8 mouse cellular contexts compared by ENCODE assay signal in the genomic region with DNA sequence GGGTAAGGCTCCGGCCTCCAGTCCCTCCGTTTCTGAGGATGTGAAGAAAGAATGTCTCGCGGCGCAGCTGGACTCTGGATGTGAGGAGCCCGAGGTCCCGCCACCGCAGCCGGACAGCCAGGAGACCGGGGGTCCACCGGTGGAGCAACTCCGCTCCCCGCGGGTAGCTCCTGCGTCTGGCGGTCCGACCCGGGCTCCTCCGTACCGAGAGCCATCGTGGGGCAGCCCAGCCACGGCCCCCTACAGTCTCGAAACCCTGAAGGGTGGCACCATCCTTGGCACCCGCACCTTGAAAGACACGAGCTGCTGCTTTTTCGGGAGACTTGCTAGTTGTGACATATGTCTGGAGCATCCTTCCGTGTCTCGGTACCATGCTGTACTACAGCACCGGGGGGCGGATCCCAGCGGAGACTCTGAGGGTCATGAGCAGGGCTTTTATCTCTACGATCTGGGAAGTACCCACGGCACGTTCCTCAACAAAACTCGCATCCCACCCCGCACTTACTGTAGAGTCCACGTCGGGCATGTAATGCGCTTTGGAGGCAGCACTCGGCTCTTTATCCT. TPM values are rescaled to one million over a fixed set of nuclear protein-coding genes. Genes with fewer than 3 reads are reported as not detected.
A peak's percentile ranks its signal among the peaks of the same experiment; 100 is the strongest.
DNase-seq lines count a peak whose midpoint lies in the region; ATAC-seq and TF ChIP-seq lines count a peak whose summit lies in the region.

No protein-coding gene starts in this region.

- H3K4me1 ChIP-seq in lung, embryonic 15.5 days: peaks cover 16% of the 10 kb centered on the region
- peaks cover 7% of the 10 kb centered on the region for H3K4me1 ChIP-seq in cortical plate, adult 2 months (ENCODE audit: control insufficient read depth, insufficient read depth, low read length)
- peaks cover 27% of the 10 kb centered on the region for H3K4me1 ChIP-seq in hindbrain, embryonic 14.5 days (replicated peaks; ENCODE audit: control insufficient read depth, insufficient read depth, low read length)
- peaks cover 24% of the 10 kb centered on the region for H3K4me1 ChIP-seq in midbrain, embryonic 10.5 days

- no peaks in the 10 kb centered on the region for H3K27me3 ChIP-seq in lung, embryonic 15.5 days
- H3K27me3 ChIP-seq in hindbrain, embryonic 14.5 days (ENCODE audit: control insufficient read depth, insufficient read depth, low read length): no peaks in the 10 kb centered on the region
- no peaks in the 10 kb centered on the region for H3K27me3 ChIP-seq in midbrain, embryonic 10.5 days (ENCODE audit: low read depth, poor library complexity, severe bottlenecking)

- H3K4me2 ChIP-seq in lung, embryonic 15.5 days: peak overlapping the region; percentile 92
- peak overlapping the region; percentile 95 for H3K4me2 ChIP-seq in hindbrain, embryonic 14.5 days (replicated peaks)

- H3K4me3 ChIP-seq in lung, embryonic 15.5 days: peak overlapping the region; percentile 97
- peak overlapping the region; percentile 61 for H3K4me3 ChIP-seq in cortical plate, adult 2 months (ENCODE audit: insufficient read depth, low read length)
- H3K4me3 ChIP-seq in hindbrain, embryonic 14.5 days (replicated peaks; ENCODE audit: low read length): peak overlapping the region; percentile 74
- peak overlapping the region; percentile 77 for H3K4me3 ChIP-seq in midbrain, embryonic 10.5 days

- intact Hi-C loops in left cerebral cortex, postnatal 25 days (cut with DNase I): no loop called here

- H3K9ac ChIP-seq in lung, embryonic 15.5 days: peak overlapping the region; percentile 85
- H3K9ac ChIP-seq in hindbrain, embryonic 14.5 days: peak overlapping the region; percentile 75

- no peaks in the 10 kb centered on the region for H3K9me3 ChIP-seq in lung, embryonic 15.5 days
- no peaks in the 10 kb centered on the region for H3K9me3 ChIP-seq in hindbrain, embryonic 14.5 days (ENCODE audit: control insufficient read depth, low read length)
- no peaks in the 10 kb centered on the region for H3K9me3 ChIP-seq in midbrain, embryonic 10.5 days (replicated peaks)

- WGBS in lung, embryonic 15.5 days: 3% methylated on average over 40 of the region's 40 CpGs
- WGBS in hindbrain, embryonic 14.5 days: 5% methylated on average over 40 of the region's 40 CpGs
- 5% methylated on average over 40 of the region's 40 CpGs for WGBS in midbrain, embryonic 10.5 days

- H3K36me3 ChIP-seq in lung, embryonic 15.5 days: peaks cover 25% of the 10 kb centered on the region
- peaks cover 40% of the 10 kb centered on the region for H3K36me3 ChIP-seq in hindbrain, embryonic 14.5 days (replicated peaks; ENCODE audit: control insufficient read depth, insufficient read depth)
- peaks cover 47% of the 10 kb centered on the region for H3K36me3 ChIP-seq in midbrain, embryonic 10.5 days

- DNase-seq in lung, postnatal 4 days: no peak
- no peak for DNase-seq in hindbrain, embryonic 14.5 days (ENCODE audit: low spot score)
- no peak for DNase-seq in midbrain, embryonic 10.5 days (ENCODE audit: low spot score)
- no peak for DNase-seq in urinary bladder, postnatal 10 days (ENCODE audit: low spot score)
- no peak for DNase-seq in left cerebral cortex, postnatal 25 days (ENCODE audit: low spot score in 2 of 2)
- no peak for DNase-seq in layer of hippocampus, adult 9-11 months

- no peak for TF ChIP-seq POLR2A in cortical plate, adult 2 months (IDR thresholded peaks at IDR 0.05; ENCODE audit: extremely low read depth, insufficient read depth, low read length)

- ATAC-seq in lung, embryonic 15.5 days (ENCODE audit: borderline replicate concordance, extremely low read depth, low FRiP score, low TSS enrichment): peak; percentile 8; the same call in 1 of the 2 replicates
- ATAC-seq in hindbrain, embryonic 14.5 days (ENCODE audit: low FRiP score): peak; percentile 8; the same call in 1 of the 2 replicates

- TF ChIP-seq CTCF in cortical plate, adult 2 months (IDR thresholded peaks at IDR 0.05; ENCODE audit: extremely low read depth, insufficient read depth, low read length): no peak

- peak overlapping the region; percentile 90; the same call in 1 of the 2 replicates for H3K27ac ChIP-seq in lung, embryonic 15.5 days
- no peak overlapping the region for H3K27ac ChIP-seq in cortical plate, adult 2 months (ENCODE audit: insufficient read depth, low read length)
- no peak overlapping the region for H3K27ac ChIP-seq in hindbrain, embryonic 14.5 days
- H3K27ac ChIP-seq in midbrain, embryonic 10.5 days (replicated peaks): peak overlapping the region; percentile 95

RNA-seq across cellular contexts. Expression of a gene that starts 0.4 kb away (rescaled TPM):
- 23.4 and 31.2 TPM in 2 replicates for polyA plus RNA-seq in lung, embryonic 15.5 days (2015; fragmentation: Nextera tagmentation; extraction: Ambion mirVana)
- 26.0 and 26.9 TPM in 2 replicates for polyA plus RNA-seq in cortical plate, adult 2 months (2012; rRNA removed)
- polyA plus RNA-seq in hindbrain, embryonic 14.5 days (2014; fragmentation: Nextera tagmentation; extraction: Ambion mirVana): 27.0 and 31.8 TPM in 2 replicates
- polyA plus RNA-seq in midbrain, embryonic 10.5 days (2016; fragmentation: Nextera tagmentation; extraction: Ambion mirVana): 30.2 and 32.4 TPM in 2 replicates
- total RNA-seq in left cerebral cortex, postnatal 25 days (2021): 10 to 100 TPM; 50.8 to 53.6 TPM

RNA-seq across cellular contexts. Expression of a gene that starts 0.4 kb away (rescaled TPM):
- polyA plus RNA-seq in lung, embryonic 15.5 days (2015; fragmentation: Nextera tagmentation; extraction: Ambion mirVana): 20.9 and 24.4 TPM in 2 replicates
- polyA plus RNA-seq in cortical plate, adult 2 months (2012; rRNA removed): 14.2 and 15.5 TPM in 2 replicates
- polyA plus RNA-seq in hindbrain, embryonic 14.5 days (2014; fragmentation: Nextera tagmentation; extraction: Ambion mirVana): 13.3 and 18.3 TPM in 2 replicates
- 25.8 and 27.6 TPM in 2 replicates for polyA plus RNA-seq in midbrain, embryonic 10.5 days (2016; fragmentation: Nextera tagmentation; extraction: Ambion mirVana)
- total RNA-seq in left cerebral cortex, postnatal 25 days (2021): 10 to 100 TPM; 16.7 to 17.2 TPM

RNA-seq across cellular contexts. Expression of a gene that starts 32.7 kb away (rescaled TPM):
- polyA plus RNA-seq in lung, embryonic 15.5 days (2015; fragmentation: Nextera tagmentation; extraction: Ambion mirVana): 57.2 and 63.8 TPM in 2 replicates
- polyA plus RNA-seq in cortical plate, adult 2 months (2012; rRNA removed): 21.1 and 22.2 TPM in 2 replicates
- polyA plus RNA-seq in hindbrain, embryonic 14.5 days (2014; fragmentation: Nextera tagmentation; extraction: Ambion mirVana): 67.8 and 75.2 TPM in 2 replicates
- 94.8 and 97.2 TPM in 2 replicates for polyA plus RNA-seq in midbrain, embryonic 10.5 days (2016; fragmentation: Nextera tagmentation; extraction: Ambion mirVana)
- 10 to 100 TPM; 27.6 to 30.0 TPM for total RNA-seq in left cerebral cortex, postnatal 25 days (2021)

RNA-seq across cellular contexts. Expression of a gene that starts 41.7 kb away (rescaled TPM):
- not detected in 2 replicates for polyA plus RNA-seq in lung, embryonic 15.5 days (2015; fragmentation: Nextera tagmentation; extraction: Ambion mirVana)
- not detected in 2 replicates for polyA plus RNA-seq in cortical plate, adult 2 months (2012; rRNA removed)
- polyA plus RNA-seq in hindbrain, embryonic 14.5 days (2014; fragmentation: Nextera tagmentation; extraction: Ambion mirVana): not detected in 2 replicates
- not detected in 2 replicates for polyA plus RNA-seq in midbrain, embryonic 10.5 days (2016; fragmentation: Nextera tagmentation; extraction: Ambion mirVana)
- under 1 TPM; 0.16 to 0.30 TPM for total RNA-seq in left cerebral cortex, postnatal 25 days (2021)

Comparison
In these comparisons a context has a peak if more than half of its experiments do, and no peak if none do; other contexts are left out.
1. H3K27ac ChIP-seq: peak in lung, embryonic 15.5 days (single experiment) and midbrain, embryonic 10.5 days (single experiment); none in cortical plate, adult 2 months (single experiment) and hindbrain, embryonic 14.5 days (single experiment).
2. Peak in every context shown above with its lines, with median percentiles within 50 percentile points of each other: H3K4me3 ChIP-seq.